Mouse (Mus musculus): Measurements from ENCODE around the gene Nqo1. TPM values are rescaled to one million over a fixed set of nuclear protein-coding genes. Genes with fewer than 3 reads are reported as not detected.

The Nqo1 gene
- 4.1 and 4.5 TPM in 2 replicates for polyA plus RNA-seq (2015; fragmentation: Nextera tagmentation; extraction: Ambion mirVana)

DNA sequence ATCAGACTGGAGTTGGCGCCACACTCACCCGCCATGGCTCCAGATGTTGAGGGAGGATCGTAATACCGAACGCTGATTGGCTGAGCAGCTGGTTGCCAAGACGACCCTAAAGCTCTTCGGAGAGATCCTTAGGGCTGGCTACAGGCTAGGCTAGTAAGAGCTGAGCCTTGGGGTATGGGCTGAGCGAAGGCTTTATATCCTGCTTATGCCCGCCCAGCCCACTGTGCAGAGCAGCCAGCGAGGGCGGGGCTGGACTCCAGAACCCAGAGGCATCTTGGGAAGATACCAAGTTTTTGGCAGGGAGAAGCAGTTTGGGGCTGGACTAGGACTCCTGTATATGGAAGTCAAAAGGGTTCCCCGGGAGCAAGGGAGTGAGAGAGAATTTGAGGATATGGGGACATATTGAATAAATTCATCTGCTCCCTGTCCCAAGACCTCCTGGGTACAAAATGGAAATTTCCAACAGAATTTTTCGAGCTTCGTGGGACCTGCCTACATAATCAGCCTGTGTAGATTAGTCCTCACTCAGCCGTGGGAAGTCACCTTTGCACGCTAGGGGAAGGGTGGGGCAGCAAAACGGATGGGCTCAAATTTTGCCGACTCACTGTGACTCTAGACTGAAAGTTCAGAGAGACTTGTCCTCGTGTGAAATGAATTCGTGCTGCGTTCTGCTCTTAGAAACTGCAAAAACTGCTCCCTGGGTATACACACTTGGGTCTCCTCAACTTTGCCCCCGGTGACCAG, at the start of gene Nqo1:
TSS of gene Nqo1 (minus strand) at position 169 of the 744 bp plus-strand sequence.
- H3K4me2 ChIP-seq: peak within 1 kb of the TSS; percentile 63
- peak within 1 kb of the TSS; percentile 30 for H3K4me3 ChIP-seq
- peaks cover 4% of the 10 kb centered on the region for H3K36me3 ChIP-seq (ENCODE audit: poor library complexity, severe bottlenecking)
- H3K9ac ChIP-seq: peak within 1 kb of the TSS; percentile 51
- peaks cover 19% of the 10 kb centered on the region for H3K4me1 ChIP-seq
- peak; percentile 96 for ATAC-seq
- no peak within 1 kb of the TSS for H3K27ac ChIP-seq
- H3K27me3 ChIP-seq: no peaks in the 10 kb centered on the region
- H3K9me3 ChIP-seq (replicated peaks): no peaks in the 10 kb centered on the region
- 15% methylated on average over 22 of the region's 22 CpGs for WGBS

DNA sequence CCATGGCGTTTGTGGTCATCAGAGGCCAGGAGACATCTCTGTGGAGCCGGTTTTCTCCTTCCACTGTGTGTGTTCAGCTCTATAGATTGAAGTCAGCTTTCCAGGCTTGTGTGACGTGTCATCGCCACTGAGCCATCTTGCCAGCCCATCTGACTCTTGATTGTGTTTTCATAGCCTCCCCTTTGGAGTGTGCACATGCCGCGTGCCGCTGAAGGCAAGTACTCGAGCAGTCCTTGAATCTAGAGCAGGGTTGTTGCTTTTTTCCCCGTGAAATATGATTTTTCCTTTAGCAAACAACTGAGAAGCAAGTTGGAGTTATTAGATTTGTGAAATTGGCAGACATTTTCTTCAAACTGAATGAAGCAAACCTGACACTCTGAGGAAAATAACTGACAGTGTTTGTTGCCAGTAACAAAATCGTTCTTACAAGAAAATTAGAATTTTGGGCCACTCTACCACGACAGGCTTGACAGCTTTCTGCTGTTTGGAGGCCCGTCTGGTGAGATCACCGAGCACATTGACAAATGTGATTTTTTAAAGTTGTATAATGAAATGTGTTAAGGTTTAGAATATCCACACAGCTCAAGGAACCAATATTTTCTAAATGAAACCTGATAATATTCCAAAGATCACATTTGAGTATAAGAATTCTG, 48.5 kb upstream of the Nqo1 start:
- no peak for ATAC-seq
- H3K36me3 ChIP-seq (ENCODE audit: poor library complexity, severe bottlenecking): peaks cover 14% of the 10 kb centered on the region
- no peak overlapping the region for H3K4me3 ChIP-seq
- H3K27ac ChIP-seq: no peak overlapping the region
- no peak overlapping the region for H3K4me2 ChIP-seq
- H3K9ac ChIP-seq: no peak overlapping the region
- H3K4me1 ChIP-seq: 0 out of 2 replicates have a peak, but pooled peaks cover 11% of the 10 kb centered on the region
- H3K9me3 ChIP-seq (replicated peaks): no peaks in the 10 kb centered on the region
- 89% methylated on average over 13 of the region's 13 CpGs for WGBS
- H3K27me3 ChIP-seq: no peaks in the 10 kb centered on the region

GRCm38 (mm10) chr8:107449655-107450054, 46.6 kb upstream of the Nqo1 start:
- Histone ChIP-seq H3K36me3 (ENCODE audit: poor library complexity, severe bottlenecking) (peaks cover 11% of the 10 kb centered on the region), H3K9me3 (replicated peaks) (no peaks in the 10 kb centered on the region), H3K4me3 (no peak overlapping the region), H3K27ac (no peak overlapping the region), H3K4me2 (no peak overlapping the region), H3K9ac (no peak overlapping the region), H3K27me3 (no peaks in the 10 kb centered on the region), H3K4me1 (0 out of 2 replicates have a peak, but pooled peaks cover 11% of the 10 kb centered on the region)
- no peak for ATAC-seq
- WGBS: 80% methylated on average over 6 of the region's 6 CpGs

- H3K4me2 ChIP-seq: no peak overlapping the region
- no peaks in the 10 kb centered on the region for H3K27me3 ChIP-seq
- no peak overlapping the region for H3K27ac ChIP-seq
- H3K36me3 ChIP-seq (ENCODE audit: poor library complexity, severe bottlenecking): peaks cover 11% of the 10 kb centered on the region
- 34% methylated on average over 8 of the region's 8 CpGs for WGBS
- no peak for ATAC-seq
- H3K9me3 ChIP-seq (replicated peaks): no peaks in the 10 kb centered on the region
- H3K9ac ChIP-seq: no peak overlapping the region
- H3K4me3 ChIP-seq: no peak overlapping the region
- 0 out of 2 replicates have a peak, but pooled peaks cover 11% of the 10 kb centered on the region for H3K4me1 ChIP-seq
These were observed 46.1 kb upstream of the Nqo1 start for GRCm38 (mm10) chr8:107449130-107449529.

DNA sequence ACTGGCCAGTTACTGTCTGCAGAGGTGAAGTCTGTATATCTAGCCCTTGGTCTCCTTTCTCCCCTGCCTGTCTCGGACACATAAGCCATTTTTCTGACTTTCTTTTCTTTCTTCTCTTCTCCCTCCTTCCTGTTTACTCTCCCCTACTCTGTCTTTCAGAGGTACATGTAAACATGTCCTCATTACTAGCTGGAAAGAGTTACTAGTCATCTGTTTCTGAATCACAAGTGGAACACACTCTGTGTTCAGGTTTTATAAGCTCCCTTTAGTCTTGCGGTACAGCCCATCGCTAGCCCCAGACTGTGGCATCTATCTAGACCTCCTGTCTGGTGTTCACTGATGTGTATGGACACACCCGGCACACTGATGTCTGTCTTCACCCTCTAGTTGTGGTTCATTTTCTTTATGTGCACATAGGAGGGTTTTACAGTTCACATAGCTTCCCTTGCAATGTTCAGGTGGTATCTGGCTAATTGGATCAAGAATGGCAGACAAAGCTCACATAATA, 45.4 kb upstream of the Nqo1 start:
- Histone ChIP-seq H3K27me3 (no peaks in the 10 kb centered on the region), H3K9ac (no peak overlapping the region), H3K9me3 (replicated peaks) (no peaks in the 10 kb centered on the region), H3K4me1 (0 out of 2 replicates have a peak, but pooled peaks cover 11% of the 10 kb centered on the region), H3K27ac (no peak overlapping the region), H3K4me2 (no peak overlapping the region), H3K36me3 (ENCODE audit: poor library complexity, severe bottlenecking) (peaks cover 8% of the 10 kb centered on the region), H3K4me3 (no peak overlapping the region)
- WGBS: 62% methylated on average over 4 of the region's 4 CpGs
- ATAC-seq: no peak

- H3K36me3 ChIP-seq (ENCODE audit: poor library complexity, severe bottlenecking): 0 out of 2 replicates have a peak, but pooled peaks cover 6% of the 10 kb centered on the region
- H3K27me3 ChIP-seq: no peaks in the 10 kb centered on the region
- no peaks in the 10 kb centered on the region for H3K9me3 ChIP-seq (replicated peaks)
- no peak for ATAC-seq
- H3K27ac ChIP-seq: no peak overlapping the region; the same call in 1 of the 2 replicates
- no peak overlapping the region for H3K4me2 ChIP-seq
- no peak overlapping the region for H3K4me3 ChIP-seq
- H3K4me1 ChIP-seq: 0 out of 2 replicates have a peak, but pooled peaks cover 11% of the 10 kb centered on the region
- H3K9ac ChIP-seq: no peak overlapping the region
These were observed 44.7 kb upstream of the Nqo1 start for GRCm38 (mm10) chr8:107447713-107448112.

DNA sequence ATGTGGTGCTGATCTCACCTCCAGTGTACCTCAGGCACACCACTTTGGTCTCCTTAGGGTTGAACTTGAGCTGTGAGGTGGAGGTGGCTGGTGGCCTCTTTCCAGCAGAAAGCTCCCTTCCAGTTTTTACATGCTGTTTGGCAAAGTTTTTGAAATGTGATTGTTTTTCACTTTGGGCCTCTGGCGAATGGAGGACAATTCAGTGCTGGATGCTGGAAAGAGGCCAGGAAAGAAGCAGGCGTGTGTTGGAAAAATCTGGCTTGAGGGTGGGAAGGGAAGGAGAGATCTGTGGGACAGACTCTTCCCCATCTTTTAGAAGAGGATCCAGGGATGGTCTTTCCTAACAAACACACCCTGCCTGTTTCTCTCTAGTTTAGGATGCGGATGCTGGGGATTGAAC, 41.6 kb upstream of the Nqo1 start:
- no peak overlapping the region for H3K27ac ChIP-seq
- no peak overlapping the region for H3K4me2 ChIP-seq
- WGBS: 78% methylated on average over 3 of the region's 3 CpGs
- H3K4me1 ChIP-seq: 0 out of 2 replicates have a peak, but pooled peaks cover 11% of the 10 kb centered on the region
- no peaks in the 10 kb centered on the region for H3K27me3 ChIP-seq
- no peaks in the 10 kb centered on the region for H3K9me3 ChIP-seq (replicated peaks)
- H3K36me3 ChIP-seq (ENCODE audit: poor library complexity, severe bottlenecking): 0 out of 2 replicates have a peak, but pooled peaks cover 3% of the 10 kb centered on the region
- no peak overlapping the region for H3K9ac ChIP-seq
- no peak for ATAC-seq
- no peak overlapping the region for H3K4me3 ChIP-seq

GRCm38 (mm10) chr8:107439880-107440625, 37.0 kb upstream of the Nqo1 start:
- WGBS: 81% methylated on average over 3 of the region's 3 CpGs
- H3K27ac ChIP-seq: no peak overlapping the region
- 0 out of 2 replicates have a peak, but pooled peaks cover 3% of the 10 kb centered on the region for H3K36me3 ChIP-seq (ENCODE audit: poor library complexity, severe bottlenecking)
- no peak overlapping the region for H3K9ac ChIP-seq
- no peak for ATAC-seq
- no peaks in the 10 kb centered on the region for H3K9me3 ChIP-seq (replicated peaks)
- no peaks in the 10 kb centered on the region for H3K27me3 ChIP-seq
- no peak overlapping the region for H3K4me2 ChIP-seq
- H3K4me1 ChIP-seq: peaks cover 16% of the 10 kb centered on the region
- H3K4me3 ChIP-seq: no peak overlapping the region

DNA sequence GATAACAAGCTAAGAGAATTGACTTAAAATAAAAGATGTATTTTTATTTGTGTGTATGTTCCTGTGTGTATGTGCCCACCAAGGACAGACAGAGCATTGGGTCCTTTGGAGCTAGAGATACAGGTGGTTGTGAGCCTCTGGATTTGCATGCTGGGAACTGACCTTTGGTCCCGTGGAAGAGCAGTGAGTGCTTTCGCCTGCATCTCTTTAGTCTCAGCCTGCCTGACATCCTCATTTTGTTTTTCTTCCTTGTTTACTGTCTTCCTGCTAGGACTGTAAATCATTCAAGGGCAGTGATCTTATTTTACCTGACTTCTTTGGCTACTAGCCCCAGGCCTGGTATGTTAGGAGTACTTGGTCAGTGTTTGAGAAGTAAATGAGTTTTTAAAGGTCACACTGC, 34.7 kb upstream of the Nqo1 start:
- no peaks in the 10 kb centered on the region for H3K36me3 ChIP-seq (ENCODE audit: poor library complexity, severe bottlenecking)
- no peak for ATAC-seq
- H3K27ac ChIP-seq: no peak overlapping the region
- no peak overlapping the region for H3K4me2 ChIP-seq
- WGBS: 74% methylated on average over 2 of the region's 2 CpGs
- no peaks in the 10 kb centered on the region for H3K9me3 ChIP-seq (replicated peaks)
- H3K27me3 ChIP-seq: no peaks in the 10 kb centered on the region
- H3K4me1 ChIP-seq: peaks cover 16% of the 10 kb centered on the region
- no peak overlapping the region for H3K4me3 ChIP-seq
- H3K9ac ChIP-seq: no peak overlapping the region

GRCm38 (mm10) chr8:107436841-107437421, 33.9 kb upstream of the Nqo1 start:
- no peaks in the 10 kb centered on the region for H3K36me3 ChIP-seq (ENCODE audit: poor library complexity, severe bottlenecking)
- WGBS: 9% methylated on average over 16 of the region's 16 CpGs
- H3K27ac ChIP-seq: peak overlapping the region; percentile 80; the same call in 1 of the 2 replicates
- no peaks in the 10 kb centered on the region for H3K9me3 ChIP-seq (replicated peaks)
- peaks cover 16% of the 10 kb centered on the region for H3K4me1 ChIP-seq
- no peaks in the 10 kb centered on the region for H3K27me3 ChIP-seq
- peak overlapping the region; percentile 73 for H3K4me2 ChIP-seq
- peak overlapping the region; percentile 90 for H3K9ac ChIP-seq
- H3K4me3 ChIP-seq: peak overlapping the region; percentile 80
- no peak for ATAC-seq

DNA sequence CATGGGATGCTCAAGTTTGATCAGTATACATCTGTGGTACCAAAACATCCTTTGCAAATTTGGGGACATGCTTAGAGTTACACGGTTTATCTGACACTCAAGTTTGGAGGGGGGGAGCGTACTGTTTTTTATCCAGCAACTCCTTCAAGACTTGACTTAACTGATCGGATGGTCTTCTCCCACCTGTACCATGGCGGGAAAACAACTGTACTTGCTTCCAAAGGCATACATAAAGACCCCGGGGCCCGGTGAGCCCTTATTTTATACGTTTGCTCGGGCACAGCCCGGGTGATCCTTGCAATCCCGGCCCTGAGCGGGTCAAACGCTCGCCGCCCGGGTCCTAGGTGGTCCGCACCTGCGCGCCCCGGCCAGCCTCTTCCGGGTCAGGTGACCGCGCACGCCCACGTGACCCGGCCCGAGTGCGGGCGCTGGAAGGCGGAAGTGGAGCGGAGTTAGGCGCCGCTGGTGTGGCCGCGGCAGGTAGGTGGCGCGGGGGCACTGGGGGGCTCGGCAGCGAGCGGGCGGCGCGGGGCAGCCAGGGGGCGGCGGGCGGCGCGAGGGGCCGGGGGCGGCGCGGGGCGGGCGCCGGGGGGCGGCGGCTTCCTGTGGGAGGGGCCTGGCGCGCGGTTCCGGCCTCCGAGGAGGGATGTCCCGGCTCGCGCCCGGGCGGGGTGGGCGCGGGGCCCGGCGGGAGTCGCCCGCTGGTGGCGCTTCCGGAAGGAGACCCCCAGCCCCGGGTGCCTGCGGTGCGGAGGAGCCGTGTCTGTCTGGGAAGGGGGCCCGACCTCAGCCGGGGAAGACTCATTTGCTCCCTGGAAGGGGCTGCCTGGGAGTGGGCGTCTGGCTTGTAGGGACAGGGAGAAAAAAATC, 33.2 kb upstream of the Nqo1 start, which contains the start of gene Wwp2:
TSS of gene Wwp2 (plus strand) at position 404 of the 870 bp plus-strand sequence.
- Histone ChIP-seq H3K36me3 (ENCODE audit: poor library complexity, severe bottlenecking) (no peaks in the 10 kb centered on the region), H3K27me3 (no peaks in the 10 kb centered on the region), H3K9ac (peak within 1 kb of the TSS; percentile 90), H3K4me2 (peak within 1 kb of the TSS; percentile 73), H3K4me1 (peaks cover 16% of the 10 kb centered on the region), H3K9me3 (replicated peaks) (no peaks in the 10 kb centered on the region), H3K4me3 (peak within 1 kb of the TSS; percentile 80), H3K27ac (peak within 1 kb of the TSS; percentile 80)
- WGBS: 2% methylated on average over 66 of the region's 81 CpGs
- ATAC-seq: peak; percentile 91
